Mouse (Mus musculus) neutrophil, adult 5-6 weeks (primary cell): ENCODE results near the gene Scgb1b7. TPM values are rescaled to one million over a fixed set of nuclear protein-coding genes. Genes with fewer than 3 reads are reported as not detected.
"Not testable (repeated sequence)": the region's sequence is repeated elsewhere in the genome, so short reads cannot be mapped to it uniquely, and the experiment has no call there.

Source experiments
- ATAC-seq: fragments of 151-379, 151-347 bp; 2 replicates; pipeline ENCODE4 v1.8.0; 2017; ENCODE audit warnings: mild to moderate bottlenecking, moderate TSS enrichment; ENCODE audit not compliant: insufficient number of reproducible peaks, poor library complexity, low FRiP score, severe bottlenecking; ENCODE audit errors: extremely low read depth
- total RNA-seq: library from RNA; stranded (forward); fragments of 200-1000 nt; gene quantifications from 2 replicates; pipeline ENCODE4 v1.2.3, GENCODE M21; 2017

The Scgb1b7 gene
- not detected in 2 replicates for total RNA-seq

DNA sequence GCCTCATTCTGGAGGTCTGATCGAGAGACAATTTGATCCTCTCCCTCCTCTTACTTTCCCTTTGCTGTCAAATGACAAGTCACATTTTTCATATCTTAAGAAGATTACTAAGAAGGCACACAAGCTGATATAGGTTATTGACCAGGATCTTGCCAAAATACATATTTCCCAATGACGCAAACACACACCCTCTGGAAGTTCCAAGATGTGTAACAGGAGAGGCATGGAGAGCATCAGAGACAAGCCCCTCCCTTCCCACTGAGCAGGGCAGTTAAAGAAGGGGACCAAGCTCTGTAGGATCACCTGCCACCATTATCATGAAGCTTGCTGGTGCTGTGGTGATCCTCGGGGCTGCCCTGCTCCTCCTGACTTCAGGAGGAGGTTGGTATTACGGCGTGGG is at the start of gene Scgb1b7:
TSS of gene Scgb1b7 (plus strand) at position 301 of the 400 bp plus-strand sequence.
- not testable (repeated sequence) for ATAC-seq

DNA sequence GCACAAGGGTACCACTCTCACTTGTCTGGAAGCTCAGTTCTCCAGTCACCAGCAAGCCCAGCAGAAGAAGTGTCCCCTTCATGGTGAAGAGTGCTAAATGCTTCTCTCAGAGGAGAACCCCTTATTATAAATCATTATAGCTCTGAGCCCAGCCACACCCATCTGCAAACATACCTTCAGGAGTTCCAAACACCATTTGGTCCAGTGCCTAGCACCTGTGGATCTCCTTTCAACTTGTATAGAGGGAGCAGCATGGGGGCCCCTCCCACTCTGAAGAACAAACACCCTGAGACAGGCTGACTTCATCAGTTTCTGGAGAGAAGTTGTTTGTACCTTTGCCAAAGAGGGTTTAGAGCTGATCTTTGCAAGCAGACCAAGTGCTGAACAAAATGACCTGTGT is 6.8 kb upstream of the Scgb1b7 start, which contains the start of gene Scgb2b7:
TSS of gene Scgb2b7 (minus strand) at position 101 of the 400 bp plus-strand sequence.
- not testable (repeated sequence) for ATAC-seq

Other genes with a start within 250 kb of the Scgb1b7 start
- not detected in 2 replicates for gene Scgb2b7, start 6.9 kb upstream of the Scgb1b7 start, total RNA-seq